Mouse (Mus musculus): ENCODE results near the gene Klhl10. TPM values are rescaled to one million over a fixed set of nuclear protein-coding genes. Genes with fewer than 3 reads are reported as not detected.

The Klhl10 gene
- 1.1 and 1.7 TPM in 2 replicates for polyA plus RNA-seq (2015; fragmentation: Nextera tagmentation; extraction: Ambion mirVana)

- 80% methylated on average over 8 of the region's 8 CpGs for WGBS
- peaks cover 23% of the 10 kb centered on the region for H3K36me3 ChIP-seq
Observed at GRCm38 (mm10) chr11:100441797-100442196, at the start of gene Klhl10, which contains the start of gene Nt5c3b. Klhl10 (plus strand) TSS chr11:100441917. Nt5c3b (minus strand) TSS chr11:100441808.

GRCm38 (mm10) chr11:100392958-100393357, 48.8 kb upstream of the Klhl10 start:
- Histone ChIP-seq H3K9ac (no peak overlapping the region), H3K4me1 (peaks cover 59% of the 10 kb centered on the region), H3K36me3 (no peaks in the 10 kb centered on the region), H3K9me3 (no peaks in the 10 kb centered on the region), H3K4me3 (no peak overlapping the region), H3K27me3 (no peaks in the 10 kb centered on the region), H3K4me2 (no peak overlapping the region), H3K27ac (no peak overlapping the region)
- WGBS, result 84% methylated on average over 5 of the region's 5 CpGs
- no peak for ATAC-seq (ENCODE audit: insufficient number of reproducible peaks, insufficient read depth, low FRiP score, low TSS enrichment, low read depth)

More at GRCm38 (mm10) chr11:100441797-100442196, at the start of gene Klhl10, which contains the start of gene Nt5c3b:
- no peaks in the 10 kb centered on the region for H3K9me3 ChIP-seq
- H3K27ac ChIP-seq, result peak within 1 kb of the TSS; percentile 63
- peaks cover 14% of the 10 kb centered on the region for H3K4me1 ChIP-seq
- H3K9ac ChIP-seq, result peak within 1 kb of the TSS; percentile 94
- peak within 1 kb of the TSS; percentile 82 for H3K4me3 ChIP-seq
- H3K27me3 ChIP-seq, result no peaks in the 10 kb centered on the region
- ATAC-seq (ENCODE audit: insufficient number of reproducible peaks, insufficient read depth, low FRiP score, low TSS enrichment, low read depth), result no peak
- H3K4me2 ChIP-seq, result peak within 1 kb of the TSS; percentile 70

GRCm38 (mm10) chr11:100393733-100394132, 48.0 kb upstream of the Klhl10 start:
- WGBS, result 73% methylated on average over 7 of the region's 7 CpGs
- H3K4me1 ChIP-seq, result peaks cover 51% of the 10 kb centered on the region
- H3K4me2 ChIP-seq, result 0 out of 2 replicates have a peak overlapping the region, but pooled peaks have one; percentile 5
- no peak overlapping the region for H3K27ac ChIP-seq
- ATAC-seq (ENCODE audit: insufficient number of reproducible peaks, insufficient read depth, low FRiP score, low TSS enrichment, low read depth), result no peak
- no peak overlapping the region for H3K4me3 ChIP-seq
- no peak overlapping the region for H3K9ac ChIP-seq
- no peaks in the 10 kb centered on the region for H3K36me3 ChIP-seq
- H3K27me3 ChIP-seq, result no peaks in the 10 kb centered on the region
- H3K9me3 ChIP-seq, result no peaks in the 10 kb centered on the region

GRCm38 (mm10) chr11:100394353-100395074, 47.2 kb upstream of the Klhl10 start:
- H3K4me2 ChIP-seq, result peak overlapping the region; percentile 85
- no peaks in the 10 kb centered on the region for H3K36me3 ChIP-seq
- no peak for ATAC-seq (ENCODE audit: insufficient number of reproducible peaks, insufficient read depth, low FRiP score, low TSS enrichment, low read depth)
- H3K9ac ChIP-seq, result no peak overlapping the region
- 0 out of 2 replicates have a peak overlapping the region, but pooled peaks have one; percentile 1 for H3K27ac ChIP-seq
- H3K9me3 ChIP-seq, result no peaks in the 10 kb centered on the region
- no peaks in the 10 kb centered on the region for H3K27me3 ChIP-seq
- peaks cover 54% of the 10 kb centered on the region for H3K4me1 ChIP-seq
- 0 out of 2 replicates have a peak overlapping the region, but pooled peaks have one; percentile 66 for H3K4me3 ChIP-seq
- 77% methylated on average over 5 of the region's 5 CpGs for whole genome bisulfite sequencing

- Histone ChIP-seq H3K9me3 (no peaks in the 10 kb centered on the region), H3K27me3 (no peaks in the 10 kb centered on the region), H3K4me3 (peak overlapping the region; percentile 66), H3K27ac (0 out of 2 replicates have a peak overlapping the region, but pooled peaks have one; percentile 33), H3K9ac (peak overlapping the region; percentile 16; the same call in 1 of the 2 replicates), H3K4me2 (peak overlapping the region; percentile 85), H3K36me3 (no peaks in the 10 kb centered on the region), H3K4me1 (peaks cover 55% of the 10 kb centered on the region)
- WGBS, result 25% methylated on average over 11 of the region's 11 CpGs
- ATAC-seq (ENCODE audit: insufficient number of reproducible peaks, insufficient read depth, low FRiP score, low TSS enrichment, low read depth), result no peak
Observed at GRCm38 (mm10) chr11:100395200-100395599, 46.5 kb upstream of the Klhl10 start.

- Histone ChIP-seq H3K4me3 (peak overlapping the region; percentile 66), H3K27me3 (no peaks in the 10 kb centered on the region), H3K9ac (peak overlapping the region; percentile 81), H3K9me3 (no peaks in the 10 kb centered on the region), H3K36me3 (no peaks in the 10 kb centered on the region), H3K27ac (peak overlapping the region; percentile 65), H3K4me2 (peak overlapping the region; percentile 85), H3K4me1 (peaks cover 53% of the 10 kb centered on the region)
- no peak for ATAC-seq (ENCODE audit: insufficient number of reproducible peaks, insufficient read depth, low FRiP score, low TSS enrichment, low read depth)
- 23% methylated on average over 17 of the region's 17 CpGs for WGBS
Observed at GRCm38 (mm10) chr11:100395861-100396631, 45.7 kb upstream of the Klhl10 start.

- ATAC-seq (ENCODE audit: insufficient number of reproducible peaks, insufficient read depth, low FRiP score, low TSS enrichment, low read depth), result peak; percentile 4; the same call in 1 of the 2 replicates
- H3K27me3 ChIP-seq, result no peaks in the 10 kb centered on the region
- peaks cover 50% of the 10 kb centered on the region for H3K4me1 ChIP-seq
- WGBS, result 2% methylated on average over 42 of the region's 42 CpGs
- no peaks in the 10 kb centered on the region for H3K9me3 ChIP-seq
- H3K27ac ChIP-seq, result peak overlapping the region; percentile 65
- peak overlapping the region; percentile 81 for H3K9ac ChIP-seq
- H3K4me2 ChIP-seq, result peak overlapping the region; percentile 85
- no peaks in the 10 kb centered on the region for H3K36me3 ChIP-seq
- H3K4me3 ChIP-seq, result peak overlapping the region; percentile 66
Observed at GRCm38 (mm10) chr11:100396886-100397599, 44.7 kb upstream of the Klhl10 start.

GRCm38 (mm10) chr11:100397600-100398389, 43.9 kb upstream of the Klhl10 start, which contains the start of gene Jup:
Jup (minus strand) TSS chr11:100397763.
- peak; percentile 98 for ATAC-seq (ENCODE audit: insufficient number of reproducible peaks, insufficient read depth, low FRiP score, low TSS enrichment, low read depth)
- Histone ChIP-seq H3K4me2 (peak within 1 kb of the TSS; percentile 85), H3K27ac (peak within 1 kb of the TSS; percentile 65), H3K4me3 (peak within 1 kb of the TSS; percentile 66), H3K36me3 (no peaks in the 10 kb centered on the region), H3K9me3 (no peaks in the 10 kb centered on the region), H3K4me1 (peaks cover 58% of the 10 kb centered on the region), H3K9ac (peak within 1 kb of the TSS; percentile 81), H3K27me3 (no peaks in the 10 kb centered on the region)
- WGBS, result under 1% methylated on average over 37 of the region's 37 CpGs

GRCm38 (mm10) chr11:100398517-100398916, 43.2 kb upstream of the Klhl10 start:
- 0 out of 2 replicates have a peak overlapping the region, but pooled peaks have one; percentile 33 for H3K27ac ChIP-seq
- no peaks in the 10 kb centered on the region for H3K9me3 ChIP-seq
- H3K27me3 ChIP-seq, result no peaks in the 10 kb centered on the region
- H3K9ac ChIP-seq, result no peak overlapping the region
- 93% methylated on average over 7 of the region's 7 CpGs for WGBS
- peaks cover 58% of the 10 kb centered on the region for H3K4me1 ChIP-seq
- ATAC-seq (ENCODE audit: insufficient number of reproducible peaks, insufficient read depth, low FRiP score, low TSS enrichment, low read depth), result no peak
- H3K36me3 ChIP-seq, result no peaks in the 10 kb centered on the region
- peak overlapping the region; percentile 66 for H3K4me3 ChIP-seq
- H3K4me2 ChIP-seq, result 0 out of 2 replicates have a peak overlapping the region, but pooled peaks have one; percentile 85

- Histone ChIP-seq H3K36me3 (no peaks in the 10 kb centered on the region), H3K9ac (no peak overlapping the region), H3K27ac (peak overlapping the region; percentile 60; the same call in 1 of the 2 replicates), H3K4me2 (no peak overlapping the region), H3K9me3 (no peaks in the 10 kb centered on the region), H3K4me1 (peaks cover 53% of the 10 kb centered on the region), H3K4me3 (no peak overlapping the region), H3K27me3 (no peaks in the 10 kb centered on the region)
- WGBS, result 55% methylated on average over 9 of the region's 9 CpGs
- ATAC-seq (ENCODE audit: insufficient number of reproducible peaks, insufficient read depth, low FRiP score, low TSS enrichment, low read depth), result no peak
Observed at GRCm38 (mm10) chr11:100399320-100399719, 42.4 kb upstream of the Klhl10 start.

All from embryonic facial prominence, embryonic 13.5 days (tissue).